Mouse (Mus musculus) adrenal gland, adult 18-20 months (tissue): ENCODE measurements at regions not wholly inside any gene's neighbourhood (a gene's known extent, or its start where the extent isn't known, plus 50 kb on each side); places are given as distances from the start of the nearest gene placed in this dataset.

Experiments
- DNase-seq, 2 experiments: peaks; one replicate each; pipeline ENCODE4 v3.0.0; 2021 to 2022; ENCODE audit warnings: low spot score in 2 of 2

DNA sequence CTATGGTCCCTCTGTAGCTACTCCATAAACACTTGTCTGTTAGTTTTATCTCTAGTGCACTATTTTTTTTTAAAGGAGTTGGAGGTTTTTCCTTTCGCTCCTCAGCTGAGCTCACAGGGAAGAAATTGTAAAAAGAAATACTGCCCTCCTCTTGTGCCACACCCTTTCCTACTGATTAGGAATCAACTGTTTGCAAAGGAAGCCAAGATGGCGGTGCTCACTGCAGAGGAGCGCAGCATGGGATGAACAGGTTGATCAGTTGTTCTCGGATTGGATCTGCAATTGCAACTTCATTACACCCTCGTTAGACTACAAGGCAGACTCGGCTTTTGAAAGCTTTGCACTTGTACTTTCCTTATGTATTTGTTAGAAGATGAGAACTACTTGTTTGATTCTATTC, 218.2 kb downstream of the Klf5 start:
- DNase-seq: no peak

DNA sequence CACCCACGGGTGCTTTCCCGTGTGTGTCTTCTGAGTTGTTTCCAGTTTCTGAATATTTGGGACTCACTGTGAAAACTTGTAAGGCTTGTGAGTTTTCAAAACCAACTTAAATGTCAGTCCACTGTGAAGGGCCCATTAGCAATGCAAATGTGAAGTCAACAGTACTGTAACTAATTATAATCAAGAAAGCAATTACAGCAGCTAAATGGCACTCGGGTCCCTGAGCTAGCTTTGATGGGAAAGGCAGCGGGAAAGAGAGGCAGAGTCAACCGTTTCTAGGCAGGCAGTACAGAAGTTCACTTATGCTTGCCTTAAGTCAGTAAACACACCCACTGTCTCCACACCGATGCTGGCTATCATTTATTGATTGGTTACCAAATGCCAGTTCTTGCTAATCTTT, 221.9 kb downstream of the Klf5 start:
- DNase-seq: no peak

DNA sequence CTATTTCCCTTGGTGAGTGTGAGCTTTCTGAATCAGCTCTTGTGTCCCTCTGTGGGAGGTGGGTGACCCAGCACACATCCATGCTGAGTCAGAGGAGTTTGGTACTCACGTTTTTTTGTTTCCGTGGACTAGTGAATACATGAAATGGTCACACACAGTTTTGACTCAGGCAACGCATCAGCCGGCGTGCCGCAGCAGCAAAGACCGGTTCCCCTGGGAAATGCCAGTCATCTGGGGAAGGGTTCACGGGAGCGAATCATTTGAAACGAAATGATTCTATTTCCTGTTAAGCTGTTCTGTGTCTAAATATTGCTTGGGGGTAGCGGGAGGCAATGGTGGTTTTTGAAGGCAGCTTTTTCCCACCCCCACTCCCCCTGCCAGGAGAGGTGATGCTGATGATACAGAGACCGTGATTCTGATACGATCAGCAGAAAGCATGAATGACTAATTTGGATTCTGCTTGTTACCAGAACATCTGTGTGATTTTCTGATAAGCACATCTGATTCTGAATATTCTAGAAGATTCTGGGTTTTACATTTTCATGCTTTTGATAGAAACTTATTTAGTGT, 223.5 kb downstream of the Klf5 start:
- DNase-seq: no peak

DNA sequence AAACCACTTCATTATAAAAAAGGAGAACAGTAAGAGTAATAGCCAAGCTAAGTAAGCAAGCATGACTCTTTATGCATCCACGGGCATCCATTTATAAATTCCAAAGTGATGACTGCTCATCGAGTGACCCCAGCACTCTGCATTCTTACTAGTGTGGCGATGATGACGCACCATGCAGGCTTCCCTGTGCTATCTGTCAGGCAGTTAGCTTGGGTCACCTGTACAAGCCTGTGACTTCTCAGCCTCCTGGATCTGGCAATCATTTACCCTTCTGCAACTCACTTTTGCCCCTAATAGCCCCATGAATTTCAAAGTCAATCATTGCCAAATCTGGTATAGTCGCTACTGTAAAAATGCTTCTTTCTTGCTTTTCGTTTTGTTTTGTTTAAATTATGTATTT, 237.3 kb downstream of the Klf5 start:
- no peak for DNase-seq

DNA sequence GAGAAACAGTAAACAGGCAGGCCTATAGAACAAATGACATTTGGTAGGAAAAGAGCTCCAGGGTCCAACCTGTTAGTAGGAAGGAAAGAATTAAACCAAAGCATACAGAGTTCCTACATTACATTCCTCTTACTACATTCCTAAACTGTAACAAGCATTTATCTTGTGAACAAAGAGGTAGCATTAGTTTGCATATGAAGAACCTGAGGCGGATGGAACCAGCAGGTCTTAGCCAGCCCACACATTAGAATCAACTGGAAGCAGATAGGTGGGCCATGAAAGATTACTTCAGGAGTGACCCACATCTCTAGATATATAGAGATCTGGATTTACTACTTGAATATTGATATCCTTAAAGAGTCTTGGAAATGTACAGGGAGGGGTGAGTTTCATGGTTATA, 238.8 kb downstream of the Klf5 start:
- DNase-seq: no peak

DNA sequence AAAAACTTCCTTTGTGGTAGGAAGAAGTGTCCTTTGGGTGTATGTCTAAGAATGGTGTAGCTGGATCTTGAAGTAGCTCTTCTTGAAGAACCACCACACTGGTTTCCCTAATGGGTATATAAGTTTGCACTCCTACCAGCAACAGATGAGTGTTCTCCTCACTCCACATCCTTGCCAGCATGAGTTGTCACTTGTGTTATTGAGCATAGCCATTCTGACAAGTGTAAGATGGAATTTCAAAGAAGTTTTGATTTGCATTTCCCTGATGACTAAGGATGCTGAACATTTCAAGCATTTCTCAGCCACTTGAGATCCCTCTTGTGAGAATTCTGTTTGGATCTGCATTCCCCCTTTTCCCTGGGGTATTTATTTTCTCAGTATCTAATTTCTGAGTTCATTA, 243.2 kb downstream of the Klf5 start:
- DNase-seq: no peak

DNA sequence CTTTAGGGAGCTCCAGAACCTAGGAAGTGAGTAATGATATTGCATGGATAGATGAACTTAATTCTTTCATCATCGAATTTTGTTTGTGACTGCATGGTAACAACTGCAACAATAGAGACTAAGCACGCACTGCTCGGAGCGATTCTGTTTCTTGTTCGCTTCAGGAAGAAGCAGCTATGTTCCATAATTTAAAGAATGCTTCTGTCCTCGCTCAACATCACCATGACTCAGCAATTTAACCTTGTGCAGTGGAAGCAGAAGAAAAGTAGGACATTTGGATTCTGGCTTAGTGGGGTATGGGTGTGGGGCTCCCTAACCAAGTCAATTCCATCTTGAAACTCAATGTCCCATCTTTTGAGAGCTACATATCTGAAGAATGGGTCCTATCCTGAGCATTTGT, 249.4 kb downstream of the Klf5 start:
- DNase-seq: no peak

DNA sequence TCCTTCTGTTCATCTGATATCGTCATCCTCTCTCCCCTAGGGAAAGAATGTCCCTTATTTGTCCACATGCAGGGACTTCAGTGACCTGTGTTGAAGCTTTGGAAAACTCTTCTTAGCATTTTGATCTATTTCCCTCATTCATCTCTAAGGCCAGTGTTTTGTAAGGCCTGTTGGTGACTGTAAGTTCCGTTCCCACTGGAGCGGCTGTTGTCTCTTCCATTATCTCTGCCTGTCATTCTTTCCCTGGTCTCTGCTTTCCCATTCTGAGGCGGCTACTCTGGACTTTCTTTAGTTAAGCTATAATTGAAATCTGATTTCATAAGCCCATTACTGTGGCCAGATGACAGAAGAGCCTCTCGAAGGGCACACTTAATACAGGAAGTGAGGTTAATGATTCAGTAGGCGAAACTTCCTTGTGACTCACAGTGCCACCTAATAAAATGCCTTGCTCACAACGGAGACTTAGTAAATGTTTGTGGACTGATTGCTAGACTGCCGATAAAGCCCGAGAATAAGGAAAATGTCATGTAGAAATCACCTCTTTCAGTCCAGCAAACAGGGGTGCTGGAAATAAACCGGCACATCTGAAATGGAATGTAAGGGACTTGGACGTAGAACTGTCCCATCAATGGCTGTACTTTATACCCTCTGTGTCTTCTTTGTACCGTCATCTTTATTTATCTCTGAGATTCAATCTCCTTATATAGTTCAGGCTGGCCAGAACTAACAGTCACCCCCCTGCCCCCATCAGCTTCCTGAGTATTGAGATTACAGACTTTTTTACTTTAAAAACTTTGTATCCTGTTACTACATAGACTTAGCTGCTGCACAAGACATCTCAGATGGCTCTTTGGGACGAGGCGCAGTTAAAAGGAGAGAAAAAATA, 250.1 kb downstream of the Klf5 start:
- no peak for DNase-seq

DNA sequence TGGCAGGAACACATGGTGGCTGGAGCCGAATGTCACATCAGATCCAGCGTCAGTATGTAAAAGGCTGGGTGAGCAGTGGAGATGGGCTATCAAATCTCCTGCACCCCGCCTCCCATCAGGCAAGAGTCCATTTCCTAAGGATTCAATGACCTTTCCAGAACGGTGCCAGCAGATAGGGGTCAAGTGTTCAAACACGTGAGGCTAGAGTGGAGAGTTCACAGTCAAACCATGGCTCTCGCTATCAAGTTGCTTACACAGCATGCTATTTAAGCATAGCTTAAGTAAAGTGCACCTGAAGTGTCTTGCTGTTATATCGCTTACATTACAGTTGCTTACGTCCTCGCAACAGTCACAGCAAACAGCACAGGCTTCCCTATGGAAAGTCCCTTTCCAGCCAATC, 265.5 kb downstream of the Klf5 start:
- DNase-seq: no peak

DNA sequence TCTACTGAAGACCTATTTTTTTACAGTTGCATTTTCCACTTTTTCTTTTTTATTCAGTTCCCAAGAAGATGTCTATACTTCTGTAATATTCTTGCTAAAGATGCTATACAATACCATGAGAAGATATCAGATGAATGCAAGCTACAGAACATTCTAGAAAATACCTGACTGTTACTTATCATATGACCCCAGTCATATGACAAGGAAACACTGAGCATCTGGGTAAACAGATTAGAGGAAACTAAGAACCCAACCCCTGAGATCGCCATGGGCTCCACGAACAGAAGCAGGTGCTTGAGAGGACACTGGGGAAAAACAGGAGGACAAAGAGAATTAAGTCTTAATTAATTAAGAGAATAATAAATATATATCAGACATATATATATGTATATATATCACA, 275.7 kb downstream of the Klf5 start:
- DNase-seq: no peak

DNA sequence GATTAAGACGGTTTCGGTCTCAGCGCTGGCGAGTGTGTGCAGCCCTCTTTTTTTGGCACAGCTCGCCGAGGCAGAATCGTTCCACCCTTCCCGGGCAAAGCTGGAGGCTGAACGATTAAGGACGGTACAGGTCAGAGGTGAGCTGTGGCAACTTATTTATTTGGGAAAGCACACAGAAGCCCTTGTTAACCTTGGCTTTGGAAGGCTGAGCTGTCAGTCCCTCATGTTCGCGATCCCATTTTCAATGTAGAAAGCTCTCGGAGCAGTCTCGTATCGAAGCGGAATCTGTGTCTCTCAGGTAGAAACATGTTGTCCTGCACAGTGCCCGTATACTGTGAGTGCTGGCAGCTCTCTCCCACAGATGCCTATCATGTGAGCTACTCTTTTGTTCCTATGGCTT, 280.2 kb downstream of the Klf5 start:
- DNase-seq: peak in 1 of 2 experiments; percentile 8

DNA sequence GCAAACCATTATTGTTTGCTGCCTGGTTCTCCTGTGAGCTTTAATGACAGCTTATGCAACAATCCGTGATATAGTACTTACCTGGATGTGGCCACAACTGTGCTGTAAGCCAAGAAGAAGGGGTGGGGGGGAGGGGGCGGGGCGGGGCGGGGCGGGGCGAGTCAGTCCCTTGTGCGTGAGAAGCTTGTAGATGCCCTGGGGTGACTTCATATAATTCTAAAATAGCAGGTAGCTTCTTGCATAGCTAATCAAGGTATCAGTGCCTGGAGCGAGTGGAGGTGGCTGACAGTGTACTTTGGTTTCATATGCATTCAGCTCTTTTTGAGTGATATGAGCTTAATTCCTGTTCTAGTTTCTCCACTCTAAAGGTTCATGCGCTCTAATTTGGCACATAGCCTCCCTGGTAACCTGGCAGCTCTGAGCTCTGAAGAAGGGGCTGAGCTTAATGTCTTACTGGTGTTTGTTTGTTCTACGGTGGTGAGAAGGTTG, 280.8 kb downstream of the Klf5 start:
- DNase-seq: no peak

DNA sequence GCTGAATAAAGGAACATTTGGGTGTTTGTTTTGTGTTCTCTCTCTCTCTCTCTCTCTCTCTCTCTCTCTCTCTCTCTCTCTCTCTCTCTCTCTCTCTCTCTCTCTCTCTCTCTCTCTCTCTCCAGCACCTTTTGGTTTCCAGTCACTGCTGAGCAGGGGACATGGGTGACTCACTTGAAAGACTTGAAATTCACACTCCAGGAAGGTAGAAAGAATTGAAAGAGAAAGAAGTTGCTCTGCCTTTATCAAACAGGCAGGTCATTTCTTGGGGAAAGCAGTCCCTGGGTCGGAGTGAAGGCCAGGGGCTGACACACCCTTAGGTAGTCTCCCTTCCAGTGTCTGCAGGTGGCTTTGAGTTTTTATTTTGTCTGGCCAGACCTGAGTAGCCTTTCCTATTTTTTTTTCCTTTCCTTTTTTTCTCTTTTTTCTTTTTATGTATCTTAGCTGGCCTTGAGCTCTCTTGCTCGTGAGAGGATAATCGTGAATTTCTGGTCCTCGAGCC, 281.3 kb downstream of the Klf5 start:
- DNase-seq: no peak

DNA sequence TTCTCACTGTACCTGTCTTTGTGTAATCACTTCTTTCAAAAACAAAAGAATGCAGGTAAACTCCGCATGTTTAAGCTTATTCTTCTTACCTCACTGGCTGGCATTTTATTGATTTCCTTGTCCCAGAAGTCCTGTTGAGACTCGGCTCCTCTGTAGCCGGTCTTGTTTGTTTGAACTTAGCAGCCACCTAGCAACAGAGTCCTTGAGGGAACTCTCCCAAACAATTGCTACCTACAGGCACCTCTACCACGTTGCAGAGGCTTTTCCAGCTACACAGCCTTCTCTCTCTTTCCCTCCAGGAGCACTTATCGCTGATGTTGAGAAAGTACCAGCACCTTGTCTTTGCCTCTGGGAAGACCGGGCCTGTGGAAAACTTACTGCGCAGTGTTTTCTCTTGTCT, 285.7 kb downstream of the Klf5 start:
- no peak for DNase-seq

DNA sequence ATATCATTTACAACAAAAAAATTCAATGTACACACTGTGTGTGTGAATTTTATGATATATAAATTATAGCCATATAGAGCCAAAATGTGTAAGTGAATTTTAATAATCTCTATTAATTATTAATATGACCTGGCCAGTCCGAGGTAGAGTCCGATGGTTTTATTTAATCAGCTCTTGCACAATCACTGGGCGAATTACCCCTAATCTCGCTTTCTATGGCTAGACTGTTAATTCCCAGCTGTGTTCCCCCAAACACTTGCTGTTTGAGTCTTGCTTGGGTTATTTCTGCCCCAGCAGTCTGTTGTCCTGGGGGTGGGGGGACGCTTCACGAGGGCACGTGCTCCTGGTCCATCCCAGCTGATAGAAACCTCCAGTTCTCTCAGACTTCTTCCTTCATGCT, 287.5 kb downstream of the Klf5 start:
- DNase-seq: no peak

DNA sequence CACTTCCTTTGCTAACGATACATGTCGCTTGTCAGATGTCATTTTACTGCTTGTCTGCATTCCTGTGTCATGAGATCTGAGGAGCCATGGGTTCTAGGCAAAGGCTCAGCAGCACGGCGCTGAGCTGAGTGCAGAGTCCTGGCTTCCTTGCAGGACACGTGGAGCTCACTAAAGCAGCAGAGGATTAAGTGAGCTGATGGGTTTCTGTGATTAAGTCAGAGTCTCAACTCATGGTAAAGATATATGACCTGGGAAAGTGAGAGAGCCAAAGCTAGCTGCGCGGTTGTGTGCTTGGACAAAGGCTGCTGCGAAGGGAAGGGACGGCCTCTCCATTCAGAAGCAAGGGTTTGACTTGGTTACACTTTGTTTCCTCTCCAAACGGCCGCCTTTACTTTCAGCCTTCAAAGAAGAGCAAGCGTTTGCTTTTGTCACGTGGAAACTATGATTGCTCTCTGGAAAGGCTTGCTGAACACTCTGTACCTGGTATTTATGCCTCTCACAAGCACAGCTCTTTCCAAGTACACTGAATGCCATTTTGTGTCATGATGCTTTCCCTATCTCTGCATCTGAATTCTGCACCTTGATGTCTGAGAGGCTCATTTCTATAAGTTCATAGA, 292.5 kb downstream of the Klf5 start:
- DNase-seq: no peak

DNA sequence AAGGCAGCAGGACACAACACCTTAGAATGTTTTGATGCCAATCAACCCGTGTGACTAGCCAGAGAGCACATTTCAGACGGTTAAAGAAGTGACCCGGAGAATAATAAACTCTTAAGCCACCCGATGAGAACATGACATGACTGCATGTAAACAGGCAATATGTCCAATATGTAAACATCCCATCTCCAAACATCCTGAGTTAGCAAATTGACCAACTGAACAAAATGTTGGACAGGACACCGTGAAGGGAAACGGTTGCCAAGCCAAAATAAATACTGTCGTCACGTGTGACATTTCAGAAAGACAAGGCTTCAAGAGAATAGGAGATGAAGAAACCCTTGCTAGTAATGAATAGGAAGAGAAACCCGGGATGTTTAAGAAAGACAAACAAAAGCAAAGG, 294.4 kb downstream of the Klf5 start:
- no peak for DNase-seq

DNA sequence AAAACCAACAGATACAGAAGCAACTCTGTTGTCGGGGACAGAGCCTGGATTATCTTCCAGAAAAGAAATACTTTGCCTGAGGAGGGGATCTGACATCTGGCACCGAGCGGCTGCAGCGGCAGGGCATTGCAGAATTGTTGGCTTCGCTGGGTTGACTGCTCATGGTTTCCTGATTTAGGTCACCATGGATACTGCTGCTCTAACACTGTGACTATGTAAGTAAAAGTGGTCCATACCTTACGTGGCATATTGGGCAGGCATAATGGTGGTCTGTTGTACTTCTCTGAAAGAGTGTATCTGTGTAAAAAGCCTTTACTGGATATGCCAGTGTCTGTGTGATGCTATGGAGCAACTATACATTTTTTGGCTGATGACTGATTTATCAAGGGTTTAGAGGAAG, 295.4 kb downstream of the Klf5 start:
- DNase-seq: no peak

DNA sequence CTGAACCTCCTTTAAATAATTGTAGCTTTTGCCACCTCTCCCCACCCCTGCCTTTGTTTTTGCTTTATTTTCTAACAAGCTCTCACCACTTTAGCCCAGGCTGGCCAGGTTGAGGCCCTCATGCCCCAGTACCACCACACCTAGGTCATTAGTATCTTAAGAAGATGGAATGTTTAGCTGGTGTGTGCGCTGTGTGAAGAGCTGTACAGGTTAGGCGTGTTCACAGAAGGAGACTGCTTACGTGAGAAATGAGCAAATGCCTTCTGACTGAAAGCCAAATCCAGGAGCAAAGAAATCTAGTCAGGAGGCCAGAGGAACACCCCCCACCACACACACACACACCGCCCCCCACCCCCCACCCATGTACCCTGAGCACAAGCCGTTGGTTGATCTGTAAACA, 303.4 kb downstream of the Klf5 start:
- DNase-seq: no peak

DNA sequence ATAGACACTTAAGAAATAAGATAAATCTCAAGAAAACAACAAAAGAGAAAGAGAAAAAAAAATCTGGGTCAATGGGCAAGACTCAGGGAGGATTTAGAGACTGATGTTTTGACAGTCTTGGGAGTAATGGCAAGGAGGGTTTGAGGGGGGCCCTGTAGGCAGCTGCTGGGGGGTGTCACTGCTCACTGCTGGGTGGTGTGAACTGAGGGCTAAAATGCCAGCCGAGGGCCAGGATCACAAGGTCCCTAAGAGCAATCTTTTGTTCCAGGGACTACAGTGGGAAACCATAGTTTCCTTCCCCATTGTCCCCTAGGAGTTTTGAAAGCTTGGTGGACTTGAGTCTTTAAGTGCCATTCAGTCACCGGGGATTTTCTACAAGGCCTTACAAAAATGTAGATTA, 304.8 kb downstream of the Klf5 start:
- DNase-seq: no peak

DNA sequence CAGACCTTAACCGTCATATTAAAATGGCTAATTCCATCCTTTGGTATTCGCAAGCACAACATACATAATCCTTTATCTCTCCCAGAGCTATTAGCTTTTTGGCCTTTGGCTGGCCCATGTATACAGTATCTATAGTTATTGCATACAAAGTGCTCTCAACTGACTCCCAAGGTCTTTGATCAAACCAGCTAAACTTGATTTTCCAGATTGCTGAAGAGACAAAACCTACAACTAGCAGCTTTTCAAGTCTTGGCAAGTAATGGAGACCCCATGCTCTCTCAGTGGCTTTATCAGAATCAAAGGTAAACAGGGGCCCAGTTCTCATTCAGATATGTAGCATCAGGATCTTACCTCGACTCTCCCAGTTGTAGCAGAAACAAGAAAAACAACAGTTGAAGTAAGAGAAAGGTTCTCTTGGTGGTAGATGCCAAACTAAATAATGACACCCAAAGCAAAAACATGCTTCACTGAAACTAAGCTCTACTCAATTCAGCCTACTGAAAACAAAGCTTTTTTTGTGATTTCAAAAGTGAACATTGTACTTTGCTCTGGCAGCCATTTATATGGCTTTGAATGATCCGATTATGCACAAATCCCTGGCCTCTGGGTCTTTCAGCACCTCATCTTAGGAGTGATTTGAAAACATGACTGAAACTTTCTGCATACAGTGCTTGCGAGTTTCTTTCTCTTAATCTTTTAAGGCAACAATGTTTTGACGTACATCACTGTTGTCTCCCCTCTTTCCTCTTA, 307.0 kb downstream of the Klf5 start:
- DNase-seq: no peak

DNA sequence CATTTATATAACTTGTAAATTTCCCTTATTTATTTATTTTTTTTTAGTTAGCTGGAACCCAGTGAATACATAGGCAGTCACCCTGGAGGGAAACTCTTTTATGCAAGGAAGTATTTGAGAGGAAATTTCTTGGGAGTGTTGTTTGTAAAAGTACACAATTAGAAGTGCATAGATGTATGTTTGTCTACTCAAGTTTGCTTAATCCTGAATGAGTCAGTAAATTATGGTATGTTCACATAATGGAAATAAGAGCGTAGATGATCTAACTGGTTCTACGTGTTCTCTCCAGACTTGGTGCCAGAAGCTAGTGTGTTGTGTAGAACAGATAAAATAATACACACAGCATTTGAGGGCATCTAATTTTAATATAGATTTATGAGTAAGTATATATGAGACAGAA, 310.5 kb downstream of the Klf5 start:
- DNase-seq: no peak
